In genomic region chr8:7439869-7440268, GRCm38 (mm10) we compare ENCODE assay signal across 18 mouse cellular contexts.
DNase-seq lines count a peak whose midpoint lies in the region; ATAC-seq and TF ChIP-seq lines count a peak whose summit lies in the region.
"Had no signal": no experiment of that assay in that cellular context is flagged by ENCODE, and none has a peak within 500 bp of the region (broad histone marks: within the 10 kb centered on the region; RNA-seq: fewer than 3 reads in every experiment).

No protein-coding gene starts in this region.

- no peak for TF ChIP-seq EP300 in heart, adult 2 months (IDR thresholded peaks at IDR 0.05; ENCODE audit: insufficient read depth, low read depth, low read length)

- no peak overlapping the region for H3K27ac ChIP-seq in heart, embryonic 14.5 days (replicated peaks in 1 of 2; ENCODE audit: control insufficient read depth in 1 of 2, insufficient read depth in 1 of 2, low read depth in 2 of 2, low read length in 2 of 2)
- H3K27ac ChIP-seq in heart, adult 2 months = no peak overlapping the region
- H3K27ac ChIP-seq in midbrain, embryonic 12.5 days (replicated peaks) = no peak overlapping the region
- H3K27ac ChIP-seq in midbrain, postnatal 0 days (ENCODE audit: low read depth, low read length) = no peak overlapping the region
- H3K27ac ChIP-seq in hindbrain, embryonic 16.5 days (ENCODE audit: low read depth, low read length) = no peak overlapping the region
- no peak overlapping the region for H3K27ac ChIP-seq in neural tube, embryonic 14.5 days (ENCODE audit: low read depth, low read length)
- H3K27ac ChIP-seq: stomach, embryonic 15.5 days had no signal

- intact Hi-C loops in heart, adult 2 months (cut with DNase I) = no loop called here

- ATAC-seq in heart, embryonic 14.5 days (ENCODE audit: insufficient number of reproducible peaks, insufficient read depth, low FRiP score, low read depth) = no peak
- peak; percentile 76 for ATAC-seq in midbrain, embryonic 12.5 days (ENCODE audit: low FRiP score, low read depth)
- ATAC-seq in midbrain, postnatal 0 days (ENCODE audit: low FRiP score) = no peak
- no peak for ATAC-seq in hindbrain, embryonic 16.5 days
- ATAC-seq in neural tube, embryonic 14.5 days (ENCODE audit: low read depth) = 0 out of 2 replicates have a peak, but pooled peaks have one; percentile 21

- H3K9ac ChIP-seq in heart, embryonic 14.5 days (ENCODE audit: low read length) = no peak overlapping the region
- no peak overlapping the region for H3K9ac ChIP-seq in heart, adult 2 months (ENCODE audit: low read depth, low read length)
- H3K9ac ChIP-seq in midbrain, embryonic 12.5 days (replicated peaks) = no peak overlapping the region
- H3K9ac ChIP-seq in midbrain, postnatal 0 days (replicated peaks; ENCODE audit: low read length, poor library complexity, severe bottlenecking) = no peak overlapping the region
- H3K9ac ChIP-seq in hindbrain, embryonic 16.5 days (ENCODE audit: low read depth, low read length) = no peak overlapping the region
- no peak overlapping the region for H3K9ac ChIP-seq in neural tube, embryonic 14.5 days (replicated peaks; ENCODE audit: low read depth, low read length)
- H3K9ac ChIP-seq: stomach, embryonic 15.5 days had no signal

- no peaks in the 10 kb centered on the region for H3K27me3 ChIP-seq in heart, embryonic 14.5 days (ENCODE audit: control insufficient read depth, insufficient read depth, low read length)
- H3K27me3 ChIP-seq in heart, adult 2 months (ENCODE audit: control insufficient read depth, insufficient read depth, low read length) = no peaks in the 10 kb centered on the region
- H3K27me3 ChIP-seq in midbrain, embryonic 12.5 days = no peaks in the 10 kb centered on the region
- H3K27me3 ChIP-seq in midbrain, postnatal 0 days (ENCODE audit: insufficient read depth, low read length) = no peaks in the 10 kb centered on the region
- H3K27me3 ChIP-seq in hindbrain, embryonic 16.5 days (replicated peaks; ENCODE audit: control insufficient read depth, insufficient read depth, low read length) = no peaks in the 10 kb centered on the region
- no peaks in the 10 kb centered on the region for H3K27me3 ChIP-seq in neural tube, embryonic 14.5 days (ENCODE audit: control insufficient read depth, insufficient read depth, low read length)
- H3K27me3 ChIP-seq: stomach, embryonic 15.5 days had no signal

- no peak for TF ChIP-seq CTCF in heart, adult 2 months (IDR thresholded peaks at IDR 0.05)
- TF ChIP-seq CTCF in midbrain, postnatal 0 days (IDR thresholded peaks at IDR 0.05) = no peak

- peak overlapping the region; percentile 43 for H3K4me2 ChIP-seq in heart, embryonic 14.5 days (ENCODE audit: low read length)
- H3K4me2 ChIP-seq in midbrain, embryonic 12.5 days (replicated peaks) = no peak overlapping the region
- no peak overlapping the region for H3K4me2 ChIP-seq in midbrain, postnatal 0 days (ENCODE audit: low read depth, low read length, poor library complexity, severe bottlenecking)
- peak overlapping the region; percentile 2 for H3K4me2 ChIP-seq in hindbrain, embryonic 16.5 days (ENCODE audit: low read length)
- no peak overlapping the region for H3K4me2 ChIP-seq in neural tube, embryonic 14.5 days (ENCODE audit: low read depth, low read length)

- no peaks in the 10 kb centered on the region for H3K36me3 ChIP-seq in heart, embryonic 14.5 days (ENCODE audit: control insufficient read depth, insufficient read depth, low read length)
- H3K36me3 ChIP-seq in heart, adult 2 months (ENCODE audit: control insufficient read depth, insufficient read depth, low read length) = no peaks in the 10 kb centered on the region
- no peaks in the 10 kb centered on the region for H3K36me3 ChIP-seq in midbrain, embryonic 12.5 days
- no peaks in the 10 kb centered on the region for H3K36me3 ChIP-seq in midbrain, postnatal 0 days (ENCODE audit: insufficient read depth, low read length)
- no peaks in the 10 kb centered on the region for H3K36me3 ChIP-seq in hindbrain, embryonic 16.5 days (ENCODE audit: control insufficient read depth, insufficient read depth, low read length)
- H3K36me3 ChIP-seq in neural tube, embryonic 14.5 days (ENCODE audit: control insufficient read depth, insufficient read depth, low read length) = no peaks in the 10 kb centered on the region
- H3K36me3 ChIP-seq: G1E; stomach, embryonic 15.5 days had no signal

- WGBS in heart, embryonic 14.5 days = 65% methylated on average over 3 of the region's 3 CpGs
- WGBS in heart, adult 2 months = 58% methylated on average over 3 of the region's 3 CpGs
- WGBS in midbrain, embryonic 12.5 days = 18% methylated on average over 3 of the region's 3 CpGs
- 15% methylated on average over 3 of the region's 3 CpGs for WGBS in midbrain, postnatal 0 days
- WGBS in hindbrain, embryonic 16.5 days = 17% methylated on average over 3 of the region's 3 CpGs
- WGBS in neural tube, embryonic 14.5 days = 20% methylated on average over 3 of the region's 3 CpGs

- H3K4me3 ChIP-seq in heart, embryonic 14.5 days (ENCODE audit: control insufficient read depth in 1 of 2, insufficient read depth in 1 of 2, low read depth in 1 of 2, low read length in 2 of 2) = no peak overlapping the region
- H3K4me3 ChIP-seq in heart, adult 2 months = no peak overlapping the region
- H3K4me3 ChIP-seq in midbrain, embryonic 12.5 days = no peak overlapping the region
- H3K4me3 ChIP-seq in midbrain, postnatal 0 days (ENCODE audit: low read depth, low read length) = no peak overlapping the region
- H3K4me3 ChIP-seq in hindbrain, embryonic 16.5 days (ENCODE audit: low read length) = no peak overlapping the region
- H3K4me3 ChIP-seq in neural tube, embryonic 14.5 days (ENCODE audit: low read depth, low read length) = no peak overlapping the region
- H3K4me3 ChIP-seq: stomach, embryonic 15.5 days had no signal

- DNase-seq in heart, adult 2 months = no peak
- DNase-seq in midbrain, postnatal 0 days (ENCODE audit: low spot score) = no peak
- no peak for DNase-seq in layer of hippocampus, postnatal 14 days (ENCODE audit: low spot score in 2 of 2)
- no peak for DNase-seq in ovary, postnatal 14 days (ENCODE audit: low spot score)
- DNase-seq: adrenal gland, postnatal 36 days; B cell, adult 2 months; cerebellum, adult 11-12 months; gastrocnemius, postnatal 36 days; layer of hippocampus, adult 9-11 months; lung, adult 18-20 months; right cerebral cortex, postnatal 4 days; thymus, postnatal 36 days had no signal

- TF ChIP-seq POLR2A in heart, adult 2 months (IDR thresholded peaks at IDR 0.05; ENCODE audit: insufficient read depth, low read depth, low read length) = no peak

- peaks cover 0 to 7% of the 10 kb centered on the region in 2 experiments; a peak in 2 of 4 replicates for H3K4me1 ChIP-seq in heart, embryonic 14.5 days (ENCODE audit: control insufficient read depth in 2 of 2, insufficient read depth in 2 of 2, low read length in 2 of 2)
- no peaks in the 10 kb centered on the region for H3K4me1 ChIP-seq in heart, adult 2 months (ENCODE audit: control insufficient read depth, insufficient read depth, low read length)
- H3K4me1 ChIP-seq in midbrain, embryonic 12.5 days = peaks cover 9% of the 10 kb centered on the region
- no peaks in the 10 kb centered on the region for H3K4me1 ChIP-seq in midbrain, postnatal 0 days (ENCODE audit: insufficient read depth, low read length)
- 0 out of 2 replicates have a peak, but pooled peaks cover 3% of the 10 kb centered on the region for H3K4me1 ChIP-seq in hindbrain, embryonic 16.5 days (ENCODE audit: control insufficient read depth, insufficient read depth, low read depth, low read length)
- H3K4me1 ChIP-seq in neural tube, embryonic 14.5 days (ENCODE audit: control insufficient read depth, insufficient read depth, low read length) = peaks cover 2% of the 10 kb centered on the region; the same call in 1 of the 2 replicates
- H3K4me1 ChIP-seq: stomach, embryonic 15.5 days had no signal

- no peaks in the 10 kb centered on the region for H3K79me2 ChIP-seq in heart, adult 2 months (replicated peaks; ENCODE audit: control insufficient read depth, insufficient read depth, low read length)

- no peaks in the 10 kb centered on the region for H3K9me3 ChIP-seq in heart, embryonic 14.5 days (ENCODE audit: control insufficient read depth, low read length)
- H3K9me3 ChIP-seq in midbrain, embryonic 12.5 days = no peaks in the 10 kb centered on the region
- no peaks in the 10 kb centered on the region for H3K9me3 ChIP-seq in midbrain, postnatal 0 days (ENCODE audit: low read length)
- no peaks in the 10 kb centered on the region for H3K9me3 ChIP-seq in hindbrain, embryonic 16.5 days (ENCODE audit: control insufficient read depth, low read length)
- H3K9me3 ChIP-seq in neural tube, embryonic 14.5 days (ENCODE audit: control insufficient read depth, low read length) = no peaks in the 10 kb centered on the region
- H3K9me3 ChIP-seq: G1E; stomach, embryonic 15.5 days had no signal

Comparison
In these comparisons a context has a peak if more than half of its experiments do, and no peak if none do; other contexts are left out.
1. ATAC-seq: peak in midbrain, embryonic 12.5 days (single experiment) and neural tube, embryonic 14.5 days (single experiment); none in heart, embryonic 14.5 days (single experiment), midbrain, postnatal 0 days (single experiment) and hindbrain, embryonic 16.5 days (single experiment).
2. H3K4me2 ChIP-seq: peak in heart, embryonic 14.5 days (single experiment) and hindbrain, embryonic 16.5 days (single experiment); none in midbrain, embryonic 12.5 days (single experiment), midbrain, postnatal 0 days (single experiment) and neural tube, embryonic 14.5 days (single experiment).